Mouse (Mus musculus) ES-E14 (cell line): ENCODE data around the gene Mc3r.

Experiments
- CHD2 ChIP-seq: IDR thresholded peaks from 2 replicates; pipeline ENCODE4 v1.6.1; 2014; ENCODE audit warnings: mild to moderate bottlenecking, low read depth, low read length, inconsistent platforms
- MAFK ChIP-seq: IDR thresholded peaks from 2 replicates; pipeline ENCODE4 v1.6.1; 2014; ENCODE audit warnings: mild to moderate bottlenecking, low read depth, low read length, inconsistent platforms; ENCODE audit not compliant: insufficient read depth
- ZC3H11A ChIP-seq: IDR thresholded peaks from 2 replicates; pipeline ENCODE4 v1.6.1; 2012; ENCODE audit warnings: low read depth, mild to moderate bottlenecking, inconsistent platforms, low read length, borderline replicate concordance

- TF ChIP-seq ZC3H11A (no peak), CHD2 (no peak), MAFK (no peak)
These were observed 39.4 kb downstream of the Mc3r start for GRCm38 (mm10) chr2:172287715-172288114.
